Mouse (Mus musculus) ES-Bruce4 (cell line): ENCODE results near the gene Rhoh.

Experiments used
- CTCF ChIP-seq: IDR thresholded peaks from one replicate; pipeline ENCODE4 v1.8.1; 2011; ENCODE audit warnings: low read depth, low read length
- POLR2A ChIP-seq: IDR thresholded peaks from one replicate; pipeline ENCODE4 v1.8.1; 2011; ENCODE audit warnings: low read length; ENCODE audit not compliant: insufficient read depth

GRCm38 (mm10) chr5:65930171-65930570 lies 69.2 kb downstream of the Rhoh start:
- TF ChIP-seq CTCF (no peak), POLR2A (no peak)
